Mouse (Mus musculus): ENCODE results near the gene Gm7347. TPM values are rescaled to one million over a fixed set of nuclear protein-coding genes. Genes with fewer than 3 reads are reported as not detected.

The Gm7347 gene
- not detected for polyA plus RNA-seq (2017; shearing (Covaris generic))

DNA sequence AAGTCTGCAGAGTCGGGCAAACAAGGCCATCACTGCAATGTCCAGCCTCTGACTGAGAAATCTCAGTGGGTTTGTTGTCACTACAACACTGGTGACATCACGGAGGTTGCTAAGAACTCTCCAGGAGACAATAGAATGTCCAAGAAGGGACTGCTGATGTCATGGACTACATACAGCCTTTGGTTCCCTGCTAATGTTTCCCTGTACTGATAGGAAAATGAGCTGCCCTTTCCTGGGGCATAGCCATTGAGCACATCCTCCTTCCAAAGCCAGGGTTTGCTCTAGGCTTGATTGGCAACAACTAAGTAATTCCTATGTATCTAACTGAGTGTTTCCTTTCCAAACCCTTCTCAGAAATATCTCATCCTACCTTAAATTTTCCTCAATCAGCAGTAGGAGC is at the start of gene Gm7347:
TSS of gene Gm7347 (minus strand) at position 101 of the 400 bp plus-strand sequence.

DNA sequence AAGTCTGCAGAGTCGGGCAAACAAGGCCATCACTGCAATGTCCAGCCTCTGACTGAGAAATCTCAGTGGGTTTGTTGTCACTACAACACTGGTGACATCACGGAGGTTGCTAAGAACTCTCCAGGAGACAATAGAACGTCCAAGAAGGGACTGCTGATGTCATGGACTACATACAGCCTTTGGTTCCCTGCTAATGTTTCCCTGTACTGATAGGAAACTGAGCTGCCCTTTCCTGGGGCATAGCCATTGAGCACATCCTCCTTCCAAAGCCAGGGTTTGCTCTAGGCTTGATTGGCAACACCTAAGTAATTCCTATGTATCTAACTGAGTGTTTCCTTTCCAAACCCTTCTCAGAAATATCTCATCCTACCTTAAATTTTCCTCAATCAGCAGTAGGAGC is 46.9 kb upstream of the Gm7347 start, which contains the start of gene 5031410I06Rik:
TSS of gene 5031410I06Rik (minus strand) at position 101 of the 400 bp plus-strand sequence.

DNA sequence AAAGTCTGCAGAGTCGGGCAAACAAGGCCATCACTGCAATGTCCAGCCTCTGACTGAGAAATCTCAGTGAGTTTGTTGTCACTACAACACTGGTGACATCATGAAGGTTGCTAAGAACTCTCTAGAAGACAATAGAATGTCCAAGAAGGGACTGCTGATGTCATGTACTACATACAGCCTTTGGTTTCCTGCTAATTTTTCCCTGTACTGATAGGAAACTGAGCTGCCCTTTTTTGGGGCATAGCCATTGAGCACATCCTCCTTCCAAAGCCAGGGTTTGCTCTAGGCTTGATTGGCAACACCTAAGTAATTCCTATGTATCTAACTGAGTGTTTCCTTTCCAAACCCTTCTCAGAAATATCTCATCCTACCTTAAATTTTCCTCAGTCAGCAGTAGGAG is 30.8 kb upstream of the Gm7347 start, which contains the start of gene Gm10471:
TSS of gene Gm10471 (minus strand) at position 101 of the 400 bp plus-strand sequence.

DNA sequence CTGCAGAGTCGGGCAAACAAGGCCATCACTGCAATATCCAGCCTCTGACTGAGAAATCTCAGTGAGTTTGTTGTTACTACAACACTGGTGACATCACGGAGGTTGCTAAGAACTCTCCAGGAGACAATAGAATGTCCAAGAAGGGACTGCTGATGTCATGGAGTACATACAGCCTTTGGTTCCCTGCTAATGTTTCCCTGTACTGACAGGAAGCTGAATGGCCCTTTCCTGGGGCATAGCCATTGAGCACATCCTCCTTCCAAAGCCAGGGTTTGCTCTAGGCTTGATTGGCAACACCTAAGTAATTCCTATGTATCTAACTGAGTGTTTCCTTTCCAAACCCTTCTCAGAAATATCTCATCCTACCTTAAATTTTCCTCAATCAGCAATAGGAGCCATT is 18.9 kb downstream of the Gm7347 start, which contains the start of gene Speer4a:
TSS of gene Speer4a (minus strand) at position 101 of the 400 bp plus-strand sequence.

DNA sequence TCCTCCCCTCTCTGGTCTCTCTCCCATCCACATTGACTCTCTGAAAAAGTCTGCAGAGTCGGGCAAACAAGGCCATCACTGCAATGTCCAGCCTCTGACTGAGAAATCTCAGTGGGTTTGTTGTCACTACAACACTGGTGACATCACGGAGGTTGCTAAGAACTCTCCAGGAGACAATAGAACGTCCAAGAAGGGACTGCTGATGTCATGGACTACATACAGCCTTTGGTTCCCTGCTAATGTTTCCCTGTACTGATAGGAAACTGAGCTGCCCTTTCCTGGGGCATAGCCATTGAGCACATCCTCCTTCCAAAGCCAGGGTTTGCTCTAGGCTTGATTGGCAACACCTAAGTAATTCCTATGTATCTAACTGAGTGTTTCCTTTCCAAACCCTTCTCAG is 35.6 kb downstream of the Gm7347 start, which contains the start of gene Gm5862:
TSS of gene Gm5862 (minus strand) at position 101 of the 400 bp plus-strand sequence.

DNA sequence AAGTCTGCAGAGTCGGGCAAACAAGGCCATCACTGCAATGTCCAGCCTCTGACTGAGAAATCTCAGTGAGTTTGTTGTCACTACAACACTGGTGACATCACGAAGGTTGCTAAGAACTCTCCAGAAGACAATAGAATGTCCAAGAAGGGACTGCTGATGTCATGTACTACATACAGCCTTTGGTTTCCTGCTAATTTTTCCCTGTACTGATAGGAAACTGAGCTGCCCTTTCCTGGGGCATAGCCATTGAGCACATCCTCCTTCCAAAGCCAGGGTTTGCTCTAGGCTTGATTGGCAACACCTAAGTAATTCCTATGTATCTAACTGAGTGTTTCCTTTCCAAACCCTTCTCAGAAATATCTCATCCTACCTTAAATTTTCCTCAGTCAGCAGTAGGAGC is 53.7 kb downstream of the Gm7347 start, which contains the start of gene Gm1979:
TSS of gene Gm1979 (minus strand) at position 101 of the 400 bp plus-strand sequence.

Other genes with a start within 250 kb of the Gm7347 start
- not detected for gene Gm21663, start 116.2 kb downstream of the Gm7347 start, polyA plus RNA-seq (2017; shearing (Covaris generic))
- not detected for gene Gm21671, start 104.2 kb downstream of the Gm7347 start, polyA plus RNA-seq (2017; shearing (Covaris generic))
- gene Gm21680, start 85.9 kb downstream of the Gm7347 start, polyA plus RNA-seq (2017; shearing (Covaris generic)): not detected
- gene Gm21698, start 69.9 kb downstream of the Gm7347 start, polyA plus RNA-seq (2017; shearing (Covaris generic)): not detected
- not detected for gene Gm1979, start 53.8 kb downstream of the Gm7347 start, polyA plus RNA-seq (2017; shearing (Covaris generic))
- not detected for gene Gm5862, start 35.7 kb downstream of the Gm7347 start, polyA plus RNA-seq (2017; shearing (Covaris generic))
- not detected for gene Speer4a, start 19.0 kb downstream of the Gm7347 start, polyA plus RNA-seq (2017; shearing (Covaris generic))
- gene Gm10471, start 30.7 kb upstream of the Gm7347 start, polyA plus RNA-seq (2017; shearing (Covaris generic)): not detected
- not detected for gene 5031410I06Rik, start 46.8 kb upstream of the Gm7347 start, polyA plus RNA-seq (2017; shearing (Covaris generic))
- not detected for gene Gm10220, start 62.8 kb upstream of the Gm7347 start, polyA plus RNA-seq (2017; shearing (Covaris generic))
- not detected for gene Gm7361, start 199.1 kb upstream of the Gm7347 start, polyA plus RNA-seq (2017; shearing (Covaris generic))